Mouse (Mus musculus): Measurements from ENCODE around the gene Dydc1.

Dydc1 gene

GRCm38 (mm10) chr14:41098726-41099125 is 26.0 kb downstream of the Dydc1 start:
- no peak for DNase-seq (ENCODE audit: low spot score)

- no peak for DNase-seq (ENCODE audit: low spot score)
Measured at GRCm38 (mm10) chr14:41100712-41101111, 28.0 kb downstream of the Dydc1 start.

- DNase-seq (ENCODE audit: low spot score): no peak
Measured at GRCm38 (mm10) chr14:41101242-41101641, 28.5 kb downstream of the Dydc1 start.

- DNase-seq (ENCODE audit: low spot score): no peak
Measured at GRCm38 (mm10) chr14:41102269-41102668, 29.6 kb downstream of the Dydc1 start.

- DNase-seq (ENCODE audit: low spot score): no peak
Measured at GRCm38 (mm10) chr14:41104853-41105444, 32.2 kb downstream of the Dydc1 start, which contains the start of gene Mat1a. Gene Mat1a (plus strand): TSS chr14:41105035.

- no peak for DNase-seq (ENCODE audit: low spot score)
Measured at GRCm38 (mm10) chr14:41111031-41111668, 38.4 kb downstream of the Dydc1 start.

DNA sequence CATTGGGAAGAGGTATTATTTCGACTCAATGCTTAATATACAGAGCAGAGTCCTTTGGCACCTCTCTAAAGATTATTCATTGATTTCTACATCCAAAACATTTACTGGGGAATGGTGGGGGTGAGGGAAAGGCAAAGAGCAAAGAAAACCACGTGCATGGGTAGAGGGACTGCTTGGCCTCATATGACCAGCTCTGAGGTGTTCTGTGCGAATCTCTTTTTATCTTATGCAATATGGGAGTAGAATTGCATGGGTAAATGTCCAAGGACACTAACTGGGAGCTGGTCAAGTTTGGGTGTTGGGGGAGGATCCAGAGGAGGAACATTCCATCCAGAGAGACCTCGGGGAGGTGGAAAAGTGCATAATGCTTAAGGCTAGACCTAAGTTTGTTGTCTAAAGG is 40.2 kb downstream of the Dydc1 start:
- DNase-seq (ENCODE audit: low spot score): no peak

DNA sequence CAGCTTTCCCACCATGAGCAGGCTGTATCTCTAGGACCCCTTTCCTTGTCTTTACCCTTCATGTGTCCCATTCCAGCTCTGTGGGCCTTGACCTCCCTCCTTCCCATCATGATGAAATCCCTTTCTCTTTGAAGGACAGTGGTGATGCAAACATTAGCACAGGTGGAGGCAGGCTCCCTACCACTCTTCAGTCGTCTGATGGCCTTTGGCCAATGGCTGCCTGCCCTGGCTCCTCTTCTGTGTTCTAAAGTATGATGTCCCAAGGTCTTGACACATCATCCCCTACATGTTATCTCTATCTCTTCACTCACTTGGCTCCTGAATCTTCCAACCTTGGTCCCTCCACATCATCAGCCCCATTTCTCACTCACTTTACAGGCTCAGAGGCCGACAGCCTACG is 43.6 kb downstream of the Dydc1 start:
- DNase-seq (ENCODE audit: low spot score): no peak

DNA sequence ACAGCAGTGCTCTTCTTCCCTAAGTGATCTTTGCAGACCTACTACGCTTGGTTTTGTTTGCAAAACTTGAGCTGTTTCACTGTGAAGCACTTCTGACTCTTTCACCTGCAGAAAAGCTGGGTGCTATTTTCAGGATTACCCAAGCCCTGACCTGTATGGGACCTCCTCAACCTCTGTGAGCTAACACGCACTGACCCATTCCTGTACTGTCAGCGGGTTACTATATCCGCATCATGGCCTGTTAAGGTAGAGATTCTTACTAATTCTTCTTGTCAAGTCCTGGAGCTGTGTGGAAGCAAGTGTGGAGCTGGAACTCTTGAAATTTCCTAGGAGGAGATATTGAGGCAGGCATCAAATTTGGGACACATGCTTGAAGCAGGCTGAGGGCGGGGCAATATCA is 52.0 kb downstream of the Dydc1 start:
- DNase-seq (ENCODE audit: low spot score): no peak

GRCm38 (mm10) chr14:41127997-41128396 is 55.3 kb downstream of the Dydc1 start:
- no peak for DNase-seq (ENCODE audit: low spot score)

DNA sequence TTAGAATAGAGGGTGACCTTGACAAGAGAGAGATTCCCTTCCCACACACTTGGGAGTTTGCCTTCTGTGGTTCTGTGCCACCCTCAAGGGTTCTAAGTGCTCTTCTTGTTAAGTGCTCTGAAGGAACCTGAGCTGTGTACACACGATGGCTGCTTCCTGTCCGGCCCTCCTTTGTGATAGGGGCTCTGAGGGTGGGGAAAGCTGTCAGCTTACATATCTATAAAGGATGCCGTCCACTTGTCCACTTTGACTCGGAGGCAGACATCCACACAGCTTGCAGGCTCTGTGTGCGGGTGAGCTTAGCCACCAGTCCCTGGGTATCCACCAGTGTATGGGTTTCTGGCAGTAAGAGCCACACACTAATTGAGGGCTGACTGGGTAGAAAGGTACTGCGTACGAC is 58.8 kb downstream of the Dydc1 start, which contains the start of gene Sftpa1:
Gene Sftpa1 (plus strand): TSS at position 243 of the 400 bp plus-strand sequence.
- no peak for DNase-seq (ENCODE audit: low spot score)

GRCm38 (mm10) chr14:41137006-41137405 is 64.3 kb downstream of the Dydc1 start:
- no peak for DNase-seq (ENCODE audit: low spot score)

GRCm38 (mm10) chr14:41140686-41141085 is 68.0 kb downstream of the Dydc1 start:
- DNase-seq (ENCODE audit: low spot score): no peak
